Mouse (Mus musculus) hindbrain, embryonic 16.5 days (tissue): ENCODE measurements around the gene Me3. TPM values are rescaled to one million over a fixed set of nuclear protein-coding genes. Genes with fewer than 3 reads are reported as not detected.

Experiments
- polyA plus RNA-seq: library from polyadenylated mRNA; unstranded; fragments of >200 nt; fragmentation: Nextera tagmentation; extraction: Ambion mirVana; gene quantifications from 2 replicates; pipeline ENCODE4 v1.2.1, GENCODE M21; 2015

Me3 gene
- polyA plus RNA-seq, 1 experiment from 2014 or later: 23.1 TPM

Other genes starting within 250 kb of the Me3 start
- gene Tmem135, start 228.2 kb upstream of the Me3 start, polyA plus RNA-seq: 29.4 and 34.3 TPM in 2 replicates
- 2.1 and 2.6 TPM in 2 replicates for gene Fzd4, start 228.0 kb upstream of the Me3 start, polyA plus RNA-seq
- gene Prss23, start 105.2 kb upstream of the Me3 start, polyA plus RNA-seq: 17.3 and 17.7 TPM in 2 replicates